Mouse (Mus musculus) hematopoietic stem cell, adult 5-6 weeks (primary cell): ENCODE results near the gene Gm28053. TPM values are rescaled to one million over a fixed set of nuclear protein-coding genes. Genes with fewer than 3 reads are reported as not detected.
"Not testable (repeated sequence)": the region's sequence is repeated elsewhere in the genome, so short reads cannot be mapped to it uniquely, and the experiment has no call there.

Experiments
- ATAC-seq, 2 experiments: fragments of 125-278 bp in 1 of 2; replicated peaks in 1 of 2; 2 replicates each; pipeline ENCODE4 v1.8.0; 2016 to 2017; ENCODE audit warnings: inconsistent platforms in 2 of 2, mild to moderate bottlenecking in 2 of 2, moderate number of reproducible peaks in 2 of 2, low read depth in 1 of 2, moderate TSS enrichment in 1 of 2; ENCODE audit not compliant: low FRiP score in 2 of 2, poor library complexity in 2 of 2, severe bottlenecking in 2 of 2, insufficient read depth in 1 of 2, low TSS enrichment in 1 of 2
- total RNA-seq: library from RNA; stranded (forward); fragments of 172-1452, 232-1000 nt; gene quantifications from 2 replicates; pipeline ENCODE4 v1.2.3, GENCODE M21; 2017

Gene Gm28053
- 100 and 477 TPM in 2 replicates for total RNA-seq

GRCm38 (mm10) chr6:48718455-48718854 is at the start of gene Gm28053, which contains the start of gene Gimap7:
Gm28053 (plus strand) TSS chr6:48718607.
Gimap7 (plus strand) TSS chr6:48718621.
- ATAC-seq, result peak; percentile 76 to 83

GRCm38 (mm10) chr6:48669446-48669969 is 48.9 kb upstream of the Gm28053 start:
- ATAC-seq, result no peak

GRCm38 (mm10) chr6:48674291-48675058 is 43.9 kb upstream of the Gm28053 start:
- ATAC-seq, result no peak

- no peak for ATAC-seq
Observed at GRCm38 (mm10) chr6:48675400-48675930, 42.9 kb upstream of the Gm28053 start.

DNA sequence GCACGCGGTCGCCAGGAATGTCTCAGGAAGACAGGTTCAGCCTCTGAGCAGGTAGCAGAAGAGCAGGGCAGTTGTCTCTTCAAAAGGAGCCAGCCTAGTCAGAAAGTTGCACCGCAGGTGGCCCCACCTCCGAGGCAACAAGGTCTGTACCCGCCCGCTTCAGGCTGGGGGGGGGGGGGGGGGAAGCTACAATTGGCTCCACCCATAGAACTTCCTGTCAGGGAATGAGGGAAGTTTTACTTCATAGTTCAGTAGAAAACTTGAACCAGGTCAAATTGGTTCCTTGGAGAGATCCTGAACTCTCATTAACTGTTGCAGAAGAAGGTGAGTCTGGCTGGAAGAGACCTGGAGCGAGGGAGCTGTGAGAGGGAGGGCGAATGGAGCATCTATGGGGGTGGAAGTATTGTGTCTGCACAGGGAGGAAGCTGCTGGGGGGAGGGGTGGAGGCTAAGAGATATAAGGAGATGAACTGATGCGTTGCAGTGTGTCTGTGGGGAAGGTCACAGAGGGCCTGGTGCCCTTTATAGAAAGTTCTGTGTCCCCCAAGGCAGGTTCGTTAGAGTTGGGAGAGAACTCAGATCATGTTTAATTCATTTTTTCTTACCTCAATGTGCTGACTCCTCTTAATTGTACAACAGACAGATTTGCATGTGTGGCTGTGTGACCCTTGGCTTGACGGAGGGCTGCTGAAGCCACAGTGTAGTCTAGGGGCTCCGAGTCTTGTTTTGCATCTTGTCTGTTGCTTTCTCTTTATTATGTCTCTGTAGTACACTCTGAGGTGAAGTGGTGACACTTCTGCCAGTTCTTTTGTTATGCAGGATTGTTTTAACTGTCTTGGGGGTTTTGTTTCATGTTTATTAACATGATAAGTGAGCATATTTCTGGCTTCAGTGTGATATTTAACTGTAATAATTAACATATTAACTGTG is 42.2 kb upstream of the Gm28053 start, which contains the start of gene Gimap9:
Gene Gimap9 (plus strand): TSS at position 199 of the 929 bp plus-strand sequence.
- peak; percentile 53 to 67; a peak in 2 of 4 replicates for ATAC-seq

DNA sequence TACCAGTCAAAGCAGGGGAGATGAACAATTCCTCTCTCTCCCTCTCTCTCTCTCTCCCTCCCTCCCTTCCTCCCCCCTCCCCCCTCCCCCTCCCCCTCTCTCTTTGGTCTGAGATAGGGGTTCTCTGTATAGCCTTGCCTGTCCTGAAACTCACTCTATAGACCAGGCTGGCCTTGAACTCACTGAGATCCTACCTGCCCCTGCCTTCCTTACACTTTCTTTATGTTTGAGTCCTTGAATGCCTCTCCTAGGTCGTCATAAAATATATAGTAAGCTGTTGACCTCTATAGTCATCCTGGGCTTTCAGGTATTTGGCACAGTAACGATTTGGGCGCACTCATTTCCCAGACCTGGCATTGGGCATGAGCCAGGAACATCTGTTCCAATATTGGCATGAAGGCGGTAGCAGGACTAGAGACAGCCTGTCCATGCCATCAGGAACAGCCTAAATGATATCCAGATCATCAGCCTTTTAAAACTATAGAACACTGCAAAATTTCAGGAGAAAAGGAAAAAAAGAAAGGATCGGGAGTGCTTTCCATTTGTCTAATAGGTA is 41.5 kb upstream of the Gm28053 start:
- ATAC-seq, result no peak

DNA sequence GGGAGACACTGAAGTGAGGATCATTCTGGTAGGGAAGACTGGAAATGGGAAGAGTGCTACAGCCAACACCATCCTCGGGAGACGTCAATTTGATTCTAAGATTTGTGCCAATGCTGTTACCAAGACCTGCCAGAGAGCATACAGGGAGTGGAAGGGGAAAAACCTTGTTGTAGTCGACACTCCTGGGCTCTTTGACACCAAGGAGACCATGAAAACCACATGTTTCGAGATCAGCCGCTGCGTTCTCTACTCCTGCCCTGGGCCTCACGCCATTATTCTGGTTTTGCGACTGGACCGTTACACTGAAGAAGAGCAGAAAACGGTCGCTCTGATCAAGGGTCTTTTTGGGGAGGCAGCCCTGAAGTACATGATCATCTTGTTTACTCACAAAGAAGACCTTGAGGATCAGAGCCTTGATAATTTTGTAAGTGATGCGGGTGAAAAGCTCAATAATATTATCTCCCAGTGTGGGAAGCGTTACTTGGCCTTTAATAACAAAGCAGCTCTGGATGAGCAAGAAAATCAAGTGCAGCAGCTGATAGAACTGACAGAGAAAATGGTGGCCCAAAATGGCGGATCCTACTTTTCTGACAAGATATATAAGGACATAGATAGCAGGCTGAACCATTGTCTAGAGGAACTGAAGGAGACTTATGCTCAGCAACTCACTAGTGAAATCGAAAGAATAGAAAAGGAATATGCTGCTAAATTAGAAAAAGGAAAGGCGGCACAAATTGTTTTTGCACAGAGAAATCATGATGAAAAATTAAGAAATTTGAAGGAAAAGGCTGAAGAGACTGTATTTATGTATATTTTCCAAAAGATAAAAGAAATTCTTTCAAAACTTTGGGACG is 40.7 kb upstream of the Gm28053 start:
- no peak for ATAC-seq

GRCm38 (mm10) chr6:48678391-48678790 is 40.0 kb upstream of the Gm28053 start:
- no peak for ATAC-seq

DNA sequence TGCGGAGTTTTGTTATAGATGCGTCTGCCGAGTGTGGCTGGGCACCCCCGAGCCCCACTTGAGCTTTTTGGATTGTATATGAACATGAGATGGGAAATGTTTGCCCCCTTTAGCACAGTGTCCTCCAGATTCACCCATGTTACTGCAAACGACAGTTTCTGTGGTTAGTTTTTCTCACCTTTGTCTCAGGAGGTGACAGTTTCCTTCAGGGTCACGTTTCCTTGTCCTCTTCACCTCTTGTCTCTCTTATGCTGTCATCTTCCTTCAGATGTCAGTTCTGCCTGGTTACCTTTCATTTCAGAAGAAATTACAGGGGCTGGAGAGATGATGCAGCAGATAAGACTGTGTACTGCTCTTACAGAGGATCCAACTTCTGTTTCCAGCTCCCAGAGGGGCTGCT is 38.7 kb upstream of the Gm28053 start:
- no peak for ATAC-seq

GRCm38 (mm10) chr6:48680421-48680820 is 38.0 kb upstream of the Gm28053 start:
- no peak for ATAC-seq

GRCm38 (mm10) chr6:48681472-48682090 is 36.8 kb upstream of the Gm28053 start:
- ATAC-seq, result no peak

GRCm38 (mm10) chr6:48682271-48682670 is 36.1 kb upstream of the Gm28053 start:
- no peak for ATAC-seq

DNA sequence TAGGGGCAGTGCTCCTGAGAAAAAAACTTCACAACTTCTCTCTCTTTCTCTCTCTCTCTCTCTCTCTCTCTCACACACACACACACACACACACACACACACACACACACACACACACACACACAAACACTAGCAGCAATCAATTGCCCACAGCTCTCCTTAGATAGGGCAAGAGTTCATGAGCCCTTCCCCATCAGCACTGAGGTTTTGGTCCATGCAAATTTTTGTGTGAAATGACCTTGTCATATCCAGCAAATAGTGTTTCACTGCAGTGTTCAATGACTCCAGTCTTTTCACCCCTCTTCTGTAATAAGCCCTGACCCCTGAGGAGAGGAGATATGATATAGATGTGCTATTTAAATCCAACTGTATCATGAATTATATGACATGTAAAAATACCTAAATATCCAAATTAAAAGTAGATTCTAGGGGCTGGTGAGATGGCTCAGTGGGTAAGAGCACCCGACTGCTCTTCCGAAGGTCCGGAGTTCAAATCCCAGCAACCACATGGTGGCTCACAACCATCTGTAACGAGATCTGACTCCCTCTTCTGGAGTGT is 35.1 kb upstream of the Gm28053 start:
- ATAC-seq, result not testable (repeated sequence)

DNA sequence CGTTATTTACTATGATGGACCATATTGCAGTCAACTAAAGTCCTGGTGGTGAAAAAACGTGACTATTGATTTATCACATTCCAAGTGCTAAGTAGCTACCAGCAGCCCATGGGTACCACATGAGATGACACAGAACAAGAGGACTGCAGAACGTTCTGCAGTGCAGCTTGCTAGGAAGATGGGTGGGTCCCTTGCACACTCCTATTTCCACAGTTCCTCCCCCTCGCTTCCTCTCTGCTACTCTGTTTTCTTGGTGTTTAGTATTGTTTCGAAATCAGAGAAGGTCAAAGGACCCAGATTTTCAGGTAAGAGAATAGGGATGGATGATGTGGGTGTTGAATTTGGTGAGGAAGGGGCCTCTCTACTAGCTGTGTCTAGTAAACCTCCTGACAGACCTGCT is 34.1 kb upstream of the Gm28053 start, which contains the start of gene Gimap4:
Gene Gimap4 (plus strand): TSS at position 231 of the 400 bp plus-strand sequence.
- ATAC-seq, result no peak

DNA sequence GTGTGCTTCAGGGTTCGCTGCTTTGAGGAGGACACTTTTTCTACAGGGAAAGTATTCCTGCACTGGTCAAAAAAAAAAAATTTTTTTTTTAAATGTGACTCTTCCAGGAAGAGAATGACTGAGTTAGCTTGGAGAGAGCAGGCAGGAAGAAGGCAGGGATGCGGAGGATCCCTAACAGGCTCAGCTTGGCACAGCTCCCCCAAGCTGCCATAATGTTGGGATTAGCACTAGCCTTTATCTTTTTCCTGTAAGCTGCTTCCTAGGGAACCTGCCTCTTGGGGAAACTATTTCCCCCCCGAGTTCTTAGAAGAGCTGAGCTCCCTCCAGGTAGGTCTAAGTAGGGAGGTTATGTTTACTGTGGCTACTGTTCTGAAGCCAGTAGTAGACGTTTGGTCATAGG is 33.6 kb upstream of the Gm28053 start:
- no peak for ATAC-seq

DNA sequence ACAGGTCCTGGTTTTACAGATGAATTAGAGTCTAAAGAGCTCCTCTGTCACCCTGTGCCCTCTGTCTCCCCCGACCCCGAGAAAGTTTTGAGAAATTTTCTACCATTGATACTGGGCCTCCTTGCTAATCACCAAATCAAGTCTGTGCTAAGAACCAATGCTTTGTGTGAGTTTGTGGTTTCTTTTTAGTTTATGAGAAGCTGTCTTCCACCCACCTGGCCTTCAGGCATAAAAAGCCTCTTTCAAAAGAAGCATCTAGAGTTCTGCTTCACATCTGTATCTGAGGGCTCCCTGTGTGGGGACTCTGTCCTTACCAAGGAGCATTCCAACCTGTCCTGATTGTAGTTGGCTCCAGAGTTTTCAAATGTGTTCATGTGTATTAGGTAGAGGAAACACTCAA is 33.2 kb upstream of the Gm28053 start:
- no peak for ATAC-seq
